Mouse (Mus musculus): Measurements from ENCODE around the gene Cmss1. TPM values are rescaled to one million over a fixed set of nuclear protein-coding genes. Genes with fewer than 3 reads are reported as not detected.
A peak's percentile ranks its signal among the peaks of the same experiment; 100 is the strongest.

Cmss1 gene
- total RNA-seq, 2 experiments from 2014 or later, result 34.1 to 36.0 TPM

DNA sequence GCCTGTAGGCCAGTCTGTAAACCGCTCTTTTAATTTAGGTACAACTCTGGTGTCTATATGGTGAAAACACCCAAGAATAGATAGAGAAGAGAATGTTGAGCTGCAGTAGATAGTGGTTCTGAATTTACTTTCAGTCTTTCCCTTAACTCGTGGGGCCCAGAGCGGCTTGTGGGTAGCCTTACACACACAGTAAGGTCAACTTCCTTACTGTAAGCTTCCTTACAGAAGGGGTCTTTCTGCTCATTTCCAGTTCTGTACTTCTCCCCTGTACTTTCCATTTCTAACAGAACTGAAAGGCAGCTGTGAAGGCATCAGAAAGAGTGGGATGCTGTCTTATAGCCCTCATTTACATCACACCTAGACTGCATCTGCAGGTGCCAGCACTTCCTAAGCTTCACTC, 175.4 kb downstream of the Cmss1 start:
- DNase-seq (ENCODE audit: low spot score), result no peak

DNA sequence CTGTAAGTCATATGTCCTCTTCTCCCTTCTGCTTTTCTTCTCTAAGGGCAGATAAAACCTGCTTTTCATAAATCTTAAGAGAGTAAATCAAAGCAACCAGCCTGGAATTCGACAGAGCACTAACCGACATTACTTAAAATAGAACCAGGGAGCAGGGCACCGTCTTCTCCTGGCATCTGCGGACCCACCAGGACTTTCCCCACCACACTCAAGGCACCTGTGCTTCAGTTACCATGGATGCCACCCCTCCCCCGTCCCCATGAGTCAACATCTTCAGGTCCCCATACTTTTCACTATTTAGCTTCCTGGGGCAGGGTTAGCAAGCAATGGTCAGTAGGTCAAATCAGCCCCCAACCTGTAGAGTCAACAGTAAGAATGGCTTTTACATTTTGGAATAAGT, 177.7 kb downstream of the Cmss1 start:
- no peak for DNase-seq (ENCODE audit: low spot score)

DNA sequence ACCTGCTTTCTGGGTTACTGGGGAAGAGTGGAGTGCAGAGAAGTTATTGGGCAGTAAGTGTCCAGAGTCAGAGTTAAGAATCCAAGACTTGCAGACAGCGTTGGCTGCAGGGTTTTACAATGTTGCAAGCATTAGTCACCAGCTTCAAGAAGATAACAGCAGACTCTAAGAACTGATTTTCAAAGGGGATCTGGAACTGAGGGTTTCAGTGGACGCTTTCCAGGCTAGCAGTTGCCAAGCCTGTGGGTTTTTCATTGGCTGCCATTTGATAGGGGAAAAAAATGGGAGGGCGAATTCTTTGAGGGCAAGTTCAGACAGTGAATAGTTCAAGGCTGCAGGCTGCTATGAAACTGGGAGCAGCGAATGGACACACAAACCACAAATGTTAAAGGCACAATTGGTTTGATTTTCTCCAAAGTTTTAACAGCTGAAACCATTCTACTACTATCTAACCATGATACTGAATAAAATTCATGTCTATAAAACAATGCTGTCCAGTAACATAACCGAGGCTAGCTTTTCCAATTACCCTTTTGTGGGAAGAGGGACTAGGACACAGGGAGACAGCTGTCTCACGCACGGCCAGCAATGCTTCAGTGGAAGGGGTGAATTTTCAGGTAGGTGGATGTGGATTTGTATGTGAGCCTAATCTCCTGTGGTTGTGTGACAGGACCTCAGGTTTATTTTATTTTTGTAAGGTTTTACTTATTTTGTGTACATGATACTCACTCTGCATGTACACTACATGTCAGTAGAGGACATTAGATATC, 179.0 kb downstream of the Cmss1 start:
- DNase-seq (ENCODE audit: low spot score), result no peak

DNA sequence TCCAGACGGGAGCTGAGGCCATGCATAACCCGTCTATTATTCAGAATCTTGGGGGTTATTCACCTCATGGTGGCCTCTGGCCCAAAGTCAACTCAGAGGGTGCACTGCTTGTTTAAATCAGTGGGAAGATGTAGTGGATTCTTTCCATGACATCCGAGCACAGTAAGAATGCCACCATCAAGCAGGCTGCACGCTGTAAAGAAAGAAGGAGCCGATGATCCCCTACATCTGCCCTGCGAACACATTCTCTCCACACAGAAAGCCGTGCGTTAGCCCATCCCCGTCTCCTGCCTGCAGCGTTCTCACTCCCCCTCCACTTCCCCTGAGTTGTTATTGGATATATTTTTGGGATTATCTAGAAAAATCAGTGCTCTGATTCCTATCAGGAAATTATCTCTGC, 180.0 kb downstream of the Cmss1 start:
- DNase-seq (ENCODE audit: low spot score), result no peak

DNA sequence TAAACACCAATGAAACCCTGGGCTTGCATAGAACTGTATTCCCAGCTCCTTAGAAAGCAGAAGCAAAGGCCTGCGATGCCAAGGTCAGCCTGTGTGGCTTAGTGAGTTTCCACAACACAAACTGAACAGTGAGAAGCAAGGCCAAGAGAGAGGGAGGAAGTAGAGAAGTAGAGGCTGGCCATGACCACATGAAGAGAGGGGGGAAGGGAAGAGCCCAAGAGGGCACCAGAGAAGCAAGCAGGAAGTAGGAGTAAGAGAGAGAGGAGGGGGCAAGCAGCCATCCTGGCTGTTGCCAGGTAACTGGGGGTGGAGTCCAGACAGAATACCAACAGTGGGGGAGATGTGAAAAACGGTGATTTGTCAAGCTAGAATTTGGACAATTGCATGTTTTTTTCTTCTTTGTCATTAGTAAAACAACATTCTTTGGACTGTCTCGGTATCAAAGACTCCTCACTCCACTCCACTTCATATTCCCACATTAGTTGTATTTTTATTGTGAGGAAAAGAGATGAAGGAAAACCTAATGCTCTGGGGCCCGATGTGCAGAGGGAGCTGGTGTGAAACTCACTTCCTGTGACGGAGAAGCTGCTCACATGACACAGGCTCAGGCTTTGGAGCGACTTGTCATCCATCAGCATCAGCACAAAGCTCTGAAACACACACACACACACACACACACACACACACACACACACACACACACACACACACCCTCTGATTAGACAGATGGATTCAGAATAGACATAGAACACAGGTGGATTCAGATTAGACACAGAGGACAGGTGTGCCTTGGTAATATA, 183.5 kb downstream of the Cmss1 start:
- DNase-seq (ENCODE audit: low spot score), result no peak

DNA sequence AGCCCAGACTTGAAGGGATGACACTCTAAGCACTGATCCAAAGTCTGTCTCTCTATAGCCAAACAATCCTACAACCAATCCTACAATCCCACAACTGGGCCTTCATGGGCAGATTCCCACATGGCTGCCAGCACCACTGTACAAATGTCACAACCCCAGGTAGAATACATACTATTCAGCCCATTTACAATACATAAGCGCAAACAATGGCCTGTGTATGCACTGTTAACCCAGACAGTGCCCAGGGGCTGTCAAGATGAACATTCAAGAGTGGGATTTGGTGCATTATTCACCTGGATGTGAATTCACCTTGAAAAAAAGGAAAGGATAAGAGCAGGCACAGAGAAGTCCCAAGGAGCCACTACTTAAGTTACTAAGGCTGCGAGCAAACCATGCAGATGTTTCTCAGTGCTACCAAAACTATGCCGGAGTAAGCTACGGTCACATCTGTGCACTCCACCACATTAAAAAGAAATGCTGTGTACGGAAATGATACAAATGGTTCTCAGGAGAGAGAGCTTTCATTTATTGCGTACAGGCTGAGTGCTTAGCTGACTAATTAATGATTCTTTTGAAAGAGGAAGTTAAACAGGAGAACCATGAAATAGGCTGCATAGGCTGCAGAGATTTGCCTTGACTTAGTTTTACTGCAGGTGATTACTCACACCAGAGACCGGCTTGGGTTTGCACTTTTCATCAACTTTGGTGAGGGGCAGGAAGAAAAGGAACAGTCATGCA, 184.8 kb downstream of the Cmss1 start:
- no peak for DNase-seq (ENCODE audit: low spot score)

DNA sequence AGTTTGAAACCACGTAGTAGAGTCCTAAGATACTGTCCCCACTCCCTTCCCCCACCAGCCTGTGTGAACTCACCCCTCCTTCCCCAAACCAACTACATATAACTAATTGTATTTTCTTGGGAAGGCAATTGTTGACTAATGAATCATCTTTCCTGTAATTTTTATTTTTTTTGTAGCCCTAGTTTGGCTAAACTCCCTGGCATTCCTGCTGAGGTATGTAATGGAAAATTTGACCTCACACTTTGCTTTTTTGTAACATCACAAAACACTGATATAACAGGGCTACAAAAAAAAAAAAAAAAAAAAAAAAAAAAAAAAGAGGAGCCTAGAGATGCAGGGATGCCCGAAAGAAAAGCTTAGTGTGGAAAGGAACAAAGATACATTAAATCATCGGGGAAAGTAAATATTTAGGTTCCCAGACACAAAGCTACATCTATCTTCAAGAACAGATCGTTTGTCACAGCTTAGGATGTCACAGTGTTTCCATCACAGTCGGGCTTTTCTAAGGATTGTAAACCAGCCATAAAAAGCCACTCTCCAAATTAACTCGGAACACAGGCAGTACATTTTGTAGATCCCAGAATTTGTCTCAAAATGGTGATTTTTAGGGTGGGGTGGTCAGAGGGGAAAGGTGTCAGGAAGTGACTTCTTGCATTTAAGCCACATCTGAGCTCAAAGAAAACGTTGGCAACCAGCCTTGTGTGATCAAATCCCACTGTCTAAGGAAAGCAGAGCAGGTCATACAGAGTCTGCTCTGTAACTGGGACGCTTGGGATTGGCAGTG, 185.7 kb downstream of the Cmss1 start:
- DNase-seq (ENCODE audit: low spot score), result peak; percentile 75

DNA sequence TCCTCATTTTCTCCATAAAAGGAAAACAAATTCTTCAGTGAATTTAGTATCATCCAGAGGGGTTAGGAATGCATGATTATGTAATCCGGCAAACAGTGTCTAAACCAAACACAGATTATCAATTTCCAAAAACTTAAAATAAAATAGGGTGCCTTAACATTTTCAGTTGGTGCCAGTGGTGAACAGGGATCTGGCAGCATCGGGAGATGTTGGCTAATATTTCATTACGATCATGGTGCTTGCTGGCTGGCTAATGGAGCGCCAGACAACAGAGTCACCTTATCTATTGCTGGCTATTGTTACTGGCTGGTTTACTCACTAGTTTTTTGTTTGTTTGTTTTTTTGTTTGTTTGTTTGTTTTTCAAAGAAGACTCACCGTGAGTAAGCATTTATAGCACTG, 186.8 kb downstream of the Cmss1 start:
- DNase-seq (ENCODE audit: low spot score), result no peak

DNA sequence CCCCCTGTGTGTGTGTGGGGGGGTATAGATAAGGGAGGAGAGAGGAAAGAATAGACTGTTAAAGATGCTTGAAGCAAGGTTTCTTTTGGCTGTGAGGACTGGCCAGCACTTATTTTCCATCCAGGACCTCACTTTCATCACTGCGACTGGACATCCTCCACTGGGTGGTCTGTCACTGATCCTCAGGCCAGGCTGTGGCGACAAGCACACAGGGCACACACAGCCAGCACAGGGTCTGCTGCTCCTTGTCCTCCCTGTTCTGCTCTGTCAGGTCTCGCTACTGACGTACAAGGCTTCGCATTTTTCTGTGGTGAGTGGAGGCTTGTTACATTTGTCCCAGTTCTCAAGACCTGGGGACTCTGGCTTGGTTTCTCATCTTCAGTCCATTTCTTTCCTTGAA, 187.3 kb downstream of the Cmss1 start:
- DNase-seq (ENCODE audit: low spot score), result peak; percentile 30

DNA sequence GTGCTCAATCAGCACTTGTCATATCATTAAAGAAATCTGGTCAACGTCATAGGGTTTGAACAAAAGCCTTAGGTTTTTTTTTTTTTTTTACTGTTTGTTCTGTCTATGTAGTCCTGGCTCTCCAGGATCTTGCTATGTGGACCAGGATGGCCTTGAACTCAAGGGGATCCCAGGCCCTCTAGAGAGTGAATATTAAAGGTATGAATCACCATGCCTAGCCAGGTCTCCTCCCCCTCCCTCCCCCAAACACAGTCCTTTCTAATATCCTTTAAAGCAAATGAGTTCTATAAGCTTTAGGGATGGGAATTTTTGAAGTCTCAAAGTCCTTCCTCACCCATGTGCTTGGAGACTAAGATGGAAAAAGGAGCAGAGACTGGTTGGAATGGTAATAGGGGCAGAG, 188.7 kb downstream of the Cmss1 start:
- no peak for DNase-seq (ENCODE audit: low spot score)

DNA sequence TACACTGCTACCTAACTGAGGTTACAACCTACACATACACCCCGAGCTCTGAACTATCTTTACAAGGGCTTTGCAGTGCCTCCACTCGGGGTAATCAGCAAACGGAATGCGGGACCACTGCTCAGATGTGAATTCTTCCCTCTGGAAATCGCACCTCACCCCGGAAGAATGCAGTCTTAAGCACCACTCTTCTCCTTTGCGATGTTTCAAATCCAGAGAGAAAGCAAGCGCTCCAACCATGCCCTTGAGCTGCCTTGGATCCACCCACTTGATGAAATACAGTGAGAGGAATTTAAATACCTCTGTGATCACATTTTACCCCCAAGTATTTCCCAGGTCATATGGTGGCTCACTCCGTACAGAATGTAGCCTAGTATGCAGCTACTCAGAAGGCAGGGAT, 189.6 kb downstream of the Cmss1 start:
- DNase-seq (ENCODE audit: low spot score), result no peak

DNA sequence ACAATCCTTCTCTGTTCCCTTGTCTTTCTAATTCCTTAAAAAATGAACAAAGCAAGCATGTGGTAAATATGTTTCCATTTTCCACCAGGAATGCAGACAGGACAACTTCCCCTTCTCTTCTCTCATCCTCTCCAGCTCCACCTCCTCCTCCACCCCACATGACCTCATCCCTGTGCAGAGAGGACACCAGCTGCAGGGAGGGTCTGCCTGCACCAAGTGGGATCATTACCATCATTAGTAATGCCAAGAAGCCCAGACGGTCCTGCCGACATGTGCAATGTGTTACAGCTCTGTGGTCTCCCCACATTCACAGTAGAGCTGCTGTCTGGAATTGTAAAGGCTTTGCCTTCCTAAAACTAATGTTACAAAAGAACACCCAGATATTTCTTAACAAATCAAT, 190.6 kb downstream of the Cmss1 start:
- DNase-seq (ENCODE audit: low spot score), result peak; percentile 49

DNA sequence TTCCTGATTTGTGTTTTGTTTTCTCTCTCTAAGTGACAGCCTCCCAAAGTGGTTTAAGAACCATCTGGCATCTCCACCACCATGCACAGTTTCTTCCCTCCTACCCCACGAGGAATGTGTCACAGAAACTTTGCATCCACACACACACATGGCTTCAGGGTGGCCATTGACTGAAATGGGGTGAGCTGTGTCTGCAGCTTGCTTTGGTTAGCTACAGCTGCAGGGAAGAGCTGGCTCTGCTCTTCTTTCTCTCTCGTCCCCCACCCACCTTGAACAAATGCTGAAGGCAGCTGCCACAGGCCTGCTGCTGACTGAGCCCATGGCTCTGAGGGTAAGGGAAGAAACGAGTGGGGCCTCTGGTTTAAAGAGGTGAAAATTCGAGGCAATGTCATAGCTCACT, 193.9 kb downstream of the Cmss1 start:
- DNase-seq (ENCODE audit: low spot score), result no peak

DNA sequence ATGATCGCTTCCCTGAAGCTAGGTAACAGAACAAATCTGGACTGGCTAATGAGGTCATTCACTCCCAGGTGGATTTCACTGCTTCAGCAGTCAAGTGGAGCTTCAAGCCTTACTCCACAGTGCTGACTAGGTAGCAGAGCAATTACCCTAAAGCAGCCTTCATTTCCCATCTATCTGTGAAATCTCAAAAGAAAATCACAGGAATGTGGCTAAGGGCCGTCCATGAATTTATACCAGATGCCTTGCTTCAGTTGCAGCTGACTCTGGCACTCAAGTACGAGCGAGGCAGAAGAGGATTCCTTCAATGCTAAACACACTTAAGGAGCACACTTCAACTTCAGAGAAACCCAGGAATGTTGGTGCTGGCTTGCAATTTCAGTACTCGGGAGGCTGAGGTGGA, 202.8 kb downstream of the Cmss1 start:
- no peak for DNase-seq (ENCODE audit: low spot score)

DNA sequence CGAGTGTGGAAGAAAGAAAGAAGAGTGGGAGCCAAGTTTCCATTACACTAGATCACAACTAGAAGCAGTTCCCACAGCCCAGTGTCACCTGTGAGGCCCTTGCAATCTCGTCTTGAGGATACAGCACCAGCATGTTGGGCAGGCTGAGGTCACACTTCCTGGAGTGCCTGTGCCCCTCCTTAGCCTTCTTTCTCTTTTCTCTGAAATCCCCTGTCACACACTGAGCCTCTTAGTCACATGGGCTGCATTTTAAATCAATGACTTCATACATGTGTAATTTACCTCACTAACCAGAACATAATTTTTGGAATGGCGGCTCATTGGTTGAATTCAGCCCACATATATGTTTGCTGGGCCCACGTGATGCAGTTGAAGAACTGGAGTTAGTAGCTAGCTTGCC, 203.8 kb downstream of the Cmss1 start:
- DNase-seq (ENCODE audit: low spot score), result no peak

DNA sequence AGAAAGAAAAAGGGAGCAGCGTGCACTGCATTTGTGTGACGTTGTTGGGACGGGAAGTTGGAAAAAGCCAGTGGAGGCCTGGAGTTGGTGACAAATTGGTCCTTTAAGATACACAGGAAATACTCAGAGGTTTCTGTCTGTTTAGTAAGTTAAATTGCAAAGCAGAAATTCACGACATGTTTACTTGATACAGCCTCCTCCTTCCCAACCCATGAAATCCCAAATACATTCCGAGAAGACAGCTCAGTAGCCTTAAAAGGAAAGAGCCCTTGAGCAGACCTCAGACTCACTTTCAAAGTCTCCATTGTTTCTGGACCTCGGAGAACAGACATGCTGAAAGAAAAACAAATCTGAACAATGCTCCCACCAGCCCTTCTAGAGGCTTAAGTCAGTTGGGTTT, 205.0 kb downstream of the Cmss1 start:
- no peak for DNase-seq (ENCODE audit: low spot score)

DNA sequence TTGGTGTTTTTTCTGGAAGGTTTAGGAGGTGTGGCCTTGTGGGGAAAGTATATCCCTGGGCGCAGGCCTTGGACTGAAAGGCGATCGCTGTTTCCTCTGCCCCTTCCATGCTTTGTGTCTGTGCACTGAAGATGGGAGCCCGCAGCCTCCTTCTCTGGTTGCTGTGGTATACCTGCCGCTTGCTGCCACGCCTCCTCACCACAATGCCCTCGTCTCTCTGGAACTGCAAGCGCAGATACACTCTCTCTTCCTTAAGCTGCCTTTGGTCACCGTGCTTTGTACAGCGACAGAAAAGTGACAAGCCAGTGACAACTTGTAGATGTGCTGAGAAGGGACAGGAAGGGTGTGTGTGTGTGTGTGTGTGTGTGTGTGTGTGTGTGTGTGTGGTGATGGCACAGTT, 207.1 kb downstream of the Cmss1 start:
- DNase-seq (ENCODE audit: low spot score), result no peak

DNA sequence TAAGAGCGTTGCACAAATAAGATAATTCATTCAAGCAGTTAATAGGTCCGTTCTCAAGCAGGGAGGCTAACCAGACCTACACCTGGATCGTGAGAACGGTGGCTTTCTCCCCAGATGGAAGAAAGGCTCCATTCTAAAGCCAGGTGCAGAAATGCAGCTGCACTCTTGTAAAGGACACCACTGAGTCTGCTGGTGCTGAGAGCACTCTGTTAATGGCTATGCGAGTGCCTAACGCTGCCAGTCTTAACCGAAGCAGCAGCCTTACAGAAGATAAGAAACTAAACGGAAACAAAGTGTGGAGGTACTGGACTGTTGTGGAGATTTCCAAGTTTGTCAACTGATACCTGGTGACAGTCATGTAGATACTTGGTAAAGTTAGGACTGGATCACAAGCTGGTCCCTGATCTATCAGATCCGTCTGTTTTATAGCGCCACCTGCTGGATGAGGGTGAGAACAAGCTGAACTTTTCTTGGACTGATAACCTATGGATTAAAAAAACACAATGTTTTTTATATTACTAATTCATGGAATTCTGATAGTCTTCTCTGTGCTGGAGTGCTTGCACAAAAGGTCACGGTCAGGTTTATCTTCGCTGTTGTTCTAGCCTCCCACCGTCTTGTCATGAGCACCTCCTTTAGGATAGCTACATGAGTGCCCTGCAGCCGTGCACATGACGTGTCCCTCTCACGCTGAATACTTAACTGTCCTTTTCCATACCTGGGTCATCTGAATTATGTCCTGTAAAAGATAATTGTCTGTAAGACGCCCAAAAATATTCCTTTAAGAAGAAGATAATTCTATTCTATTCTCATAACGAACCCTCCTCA, 208.1 kb downstream of the Cmss1 start:
- DNase-seq (ENCODE audit: low spot score), result peak; percentile 84

DNA sequence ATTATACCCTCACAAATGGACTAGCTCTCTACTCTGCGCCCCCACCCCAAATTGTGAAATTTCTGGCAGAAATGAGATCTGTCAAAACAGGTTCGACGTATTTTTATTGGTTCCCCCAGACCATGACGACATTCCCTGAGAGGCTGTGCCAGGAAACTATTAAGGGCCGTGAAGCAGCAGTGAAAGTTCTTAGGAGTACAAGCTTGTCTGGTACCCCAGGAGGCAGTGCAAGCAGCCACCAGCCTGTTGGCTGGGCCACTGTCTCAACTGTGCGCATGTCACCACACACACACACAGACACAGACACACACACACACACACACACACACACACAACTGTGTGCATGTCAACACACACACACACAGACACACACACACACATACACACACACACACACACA, 208.8 kb downstream of the Cmss1 start:
- no peak for DNase-seq (ENCODE audit: low spot score)

DNA sequence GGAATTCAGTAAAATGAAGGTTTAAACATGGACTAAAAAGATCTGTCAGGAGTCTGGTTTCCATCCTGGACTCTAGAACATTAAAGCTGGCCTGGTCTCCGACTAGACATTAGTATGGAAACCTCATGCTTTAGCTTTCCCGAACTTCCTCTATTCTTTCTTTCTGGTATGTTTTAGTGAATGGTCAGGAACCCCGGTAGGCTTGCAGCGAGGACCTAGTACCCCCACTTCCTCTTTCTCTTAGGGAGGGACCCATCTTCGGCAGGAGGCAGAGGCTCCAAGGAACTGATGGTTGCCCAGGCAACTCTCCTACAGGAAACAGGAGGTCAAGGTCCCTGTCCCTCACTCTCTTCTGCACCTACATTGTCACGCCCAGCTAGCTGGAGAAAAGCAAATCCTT, 210.4 kb downstream of the Cmss1 start:
- no peak for DNase-seq (ENCODE audit: low spot score)

DNA sequence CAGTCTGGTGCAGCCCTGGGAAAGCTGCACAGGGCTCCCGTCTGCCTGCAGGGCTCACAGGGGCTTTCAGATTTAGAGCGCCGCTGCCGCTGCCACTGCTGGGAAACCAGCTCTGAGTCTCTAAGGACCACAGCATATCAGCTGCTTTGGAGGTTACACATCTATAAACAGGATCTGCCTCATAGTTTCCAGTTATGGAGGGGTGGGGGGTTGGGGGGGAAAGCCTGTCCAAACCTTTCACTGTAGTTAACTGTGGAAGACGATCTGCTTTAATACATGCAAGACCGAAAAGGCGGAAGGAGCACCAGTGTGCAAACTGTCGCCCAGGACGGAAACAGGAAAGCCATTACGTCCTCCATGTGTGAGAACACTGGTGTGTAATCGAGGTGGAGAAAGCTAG, 213.5 kb downstream of the Cmss1 start:
- peak; percentile 44 for DNase-seq (ENCODE audit: low spot score)
